Mouse (Mus musculus): ENCODE results near the gene Nav3. TPM values are rescaled to one million over a fixed set of nuclear protein-coding genes. Genes with fewer than 3 reads are reported as not detected.

Gene Nav3
- total and polyA plus RNA-seq, 3 experiments, result not detected

DNA sequence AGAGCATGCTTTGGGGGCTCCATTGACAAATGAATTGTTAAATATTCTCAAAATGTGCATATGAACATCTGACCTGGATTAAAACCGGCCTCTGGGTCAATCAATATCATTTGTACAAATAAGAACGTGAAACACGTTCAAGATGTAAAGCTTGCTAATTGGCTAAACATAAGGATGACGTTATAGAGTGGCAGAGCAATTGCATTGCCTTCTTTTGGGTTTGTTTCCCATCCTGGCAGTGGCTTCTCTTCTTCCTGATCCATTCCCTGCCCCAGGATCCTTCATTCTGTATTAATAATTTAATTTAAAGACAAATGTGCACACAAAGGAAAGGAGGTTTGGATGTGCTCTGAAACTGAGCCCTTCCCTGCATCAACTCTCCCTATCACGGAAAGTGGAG lies 2.4 kb downstream of the Nav3 start:
- DNase-seq (ENCODE audit: low read depth, low spot score), result no peak
- no peak overlapping the region for H3K9ac ChIP-seq (ENCODE audit: control insufficient read depth, low read depth, low read length, poor library complexity, severe bottlenecking)
- no peaks in the 10 kb centered on the region for H3K9me3 ChIP-seq (replicated peaks; ENCODE audit: insufficient read depth, low read length)
- no peak overlapping the region for H3K27ac ChIP-seq (ENCODE audit: control insufficient read depth, low read depth, low read length)
- TF ChIP-seq MAX (IDR thresholded peaks at IDR 0.05; ENCODE audit: low read length) (no peak), BHLHE40 (IDR thresholded peaks at IDR 0.05; ENCODE audit: borderline replicate concordance, low read depth, low read length) (no peak), MAFK (IDR thresholded peaks at IDR 0.05; ENCODE audit: borderline replicate concordance, low read depth, low read length) (no peak), HCFC1 (IDR thresholded peaks at IDR 0.05; ENCODE audit: low read depth, low read length) (no peak), ZNF384 (IDR thresholded peaks at IDR 0.05; ENCODE audit: low read depth, low read length) (no peak), ETS1 (IDR thresholded peaks at IDR 0.05; ENCODE audit: low read depth, low read length) (no peak), JUND (IDR thresholded peaks at IDR 0.05; ENCODE audit: low read depth, low read length) (no peak), ZMIZ1 (IDR thresholded peaks at IDR 0.05; ENCODE audit: low read depth, low read length) (no peak), MXI1 (IDR thresholded peaks at IDR 0.05; ENCODE audit: low read depth, low read length) (no peak), POLR2AphosphoS2 (IDR thresholded peaks at IDR 0.05; ENCODE audit: low read length) (no peak), POLR2A (IDR thresholded peaks at IDR 0.05; ENCODE audit: control insufficient read depth in 1 of 2, insufficient read depth in 1 of 2, low read depth in 1 of 2, low read length in 2 of 2, poor library complexity in 1 of 2) (no peak), ELF1 (IDR thresholded peaks at IDR 0.05; ENCODE audit: low read depth, low read length) (no peak), EP300 (IDR thresholded peaks at IDR 0.05; ENCODE audit: low read depth in 1 of 2, low read length in 2 of 2) (no peak), MYB (IDR thresholded peaks at IDR 0.05; ENCODE audit: low read depth, low read length) (no peak), GATA1 (IDR thresholded peaks at IDR 0.05; ENCODE audit: low read depth, low read length) (no peak), CTCF (IDR thresholded peaks at IDR 0.05 in 2 of 3, conservative IDR thresholded peaks at IDR 0.05 in 1 of 3; ENCODE audit: control insufficient read depth in 1 of 3, insufficient read depth in 1 of 3, low read depth in 2 of 3, low read length in 3 of 3, poor library complexity in 1 of 3, severe bottlenecking in 1 of 3) (no peak)
- H3K36me3 ChIP-seq (ENCODE audit: control insufficient read depth in 1 of 2, insufficient read depth in 2 of 2, low read length in 2 of 2), result no peaks in the 10 kb centered on the region
- no peaks in the 10 kb centered on the region for H3K4me1 ChIP-seq (ENCODE audit: control insufficient read depth in 1 of 2, insufficient read depth in 2 of 2, low read length in 2 of 2)
- no peaks in the 10 kb centered on the region for H3K79me2 ChIP-seq (ENCODE audit: control insufficient read depth, insufficient read depth, low read length, poor library complexity)
- no peak overlapping the region for H3K4me3 ChIP-seq (ENCODE audit: control insufficient read depth in 1 of 2, insufficient read depth in 1 of 2, low read depth in 2 of 2, low read length in 2 of 2)
- no peaks in the 10 kb centered on the region for H3K27me3 ChIP-seq (ENCODE audit: control insufficient read depth in 1 of 2, insufficient read depth in 2 of 2, low read length in 2 of 2)

DNA sequence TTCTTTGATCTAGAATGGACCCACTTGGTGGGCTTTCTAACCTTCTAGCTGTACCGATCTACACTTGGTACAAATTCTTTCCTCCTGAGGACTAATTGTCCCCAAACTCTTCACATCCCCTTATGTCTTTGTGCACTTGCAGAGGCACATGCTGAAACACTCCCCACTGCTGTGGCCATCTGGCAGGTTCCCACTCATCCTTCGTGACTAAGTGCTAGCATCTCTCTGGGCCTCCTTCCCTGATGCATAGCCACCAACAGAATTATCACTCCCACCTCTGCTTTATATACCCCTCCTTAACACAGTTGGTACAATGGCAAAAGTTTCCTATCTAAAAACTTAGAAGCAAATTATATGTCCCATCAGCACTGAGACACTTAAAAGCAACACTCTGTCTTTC lies 15.6 kb downstream of the Nav3 start:
- Histone ChIP-seq H3K79me2 (ENCODE audit: control insufficient read depth, insufficient read depth, low read length, poor library complexity) (no peaks in the 10 kb centered on the region), H3K4me1 (ENCODE audit: control insufficient read depth in 1 of 2, insufficient read depth in 2 of 2, low read length in 2 of 2) (no peaks in the 10 kb centered on the region), H3K36me3 (ENCODE audit: control insufficient read depth in 1 of 2, insufficient read depth in 2 of 2, low read length in 2 of 2) (no peaks in the 10 kb centered on the region), H3K9ac (ENCODE audit: control insufficient read depth, low read depth, low read length, poor library complexity, severe bottlenecking) (no peak overlapping the region), H3K9me3 (replicated peaks; ENCODE audit: insufficient read depth, low read length) (no peaks in the 10 kb centered on the region), H3K4me3 (ENCODE audit: control insufficient read depth in 1 of 2, insufficient read depth in 1 of 2, low read depth in 2 of 2, low read length in 2 of 2) (no peak overlapping the region), H3K27me3 (ENCODE audit: control insufficient read depth in 1 of 2, insufficient read depth in 2 of 2, low read length in 2 of 2) (no peaks in the 10 kb centered on the region), H3K27ac (ENCODE audit: control insufficient read depth, low read depth, low read length) (no peak overlapping the region)
- TF ChIP-seq USF1 (IDR thresholded peaks at IDR 0.05; ENCODE audit: low read depth, low read length) (no peak), TAL1 (IDR thresholded peaks at IDR 0.05; ENCODE audit: low read length) (no peak), SIN3A (IDR thresholded peaks at IDR 0.05; ENCODE audit: low read length) (no peak), KAT2A (conservative IDR thresholded peaks at IDR 0.05; ENCODE audit: low read depth, low read length) (no peak), ZC3H11A (IDR thresholded peaks at IDR 0.05; ENCODE audit: low read depth, low read length) (no peak), UBTF (IDR thresholded peaks at IDR 0.05; ENCODE audit: borderline replicate concordance, insufficient read depth, low read depth, low read length) (no peak), ZNF384 (IDR thresholded peaks at IDR 0.05; ENCODE audit: low read depth, low read length) (no peak), USF2 (IDR thresholded peaks at IDR 0.05; ENCODE audit: borderline replicate concordance in 1 of 2, insufficient read depth in 1 of 2, low read depth in 1 of 2, low read length in 2 of 2) (no peak), RCOR1 (IDR thresholded peaks at IDR 0.05; ENCODE audit: low read depth, low read length) (no peak), POLR2A (IDR thresholded peaks at IDR 0.05; ENCODE audit: control insufficient read depth in 1 of 2, insufficient read depth in 1 of 2, low read depth in 1 of 2, low read length in 2 of 2, poor library complexity in 1 of 2) (no peak), MEF2A (IDR thresholded peaks at IDR 0.05; ENCODE audit: extremely low read depth, insufficient replicate concordance, low read depth, low read length, poor library complexity, severe bottlenecking) (no peak), TBP (IDR thresholded peaks at IDR 0.05; ENCODE audit: low read depth, low read length) (no peak), POLR2AphosphoS2 (IDR thresholded peaks at IDR 0.05; ENCODE audit: low read length) (no peak), GATA1 (IDR thresholded peaks at IDR 0.05; ENCODE audit: low read depth, low read length) (no peak), E2F4 (IDR thresholded peaks at IDR 0.05; ENCODE audit: borderline replicate concordance, low read depth, low read length) (no peak), CTCF (IDR thresholded peaks at IDR 0.05 in 2 of 3, conservative IDR thresholded peaks at IDR 0.05 in 1 of 3; ENCODE audit: control insufficient read depth in 1 of 3, insufficient read depth in 1 of 3, low read depth in 2 of 3, low read length in 3 of 3, poor library complexity in 1 of 3, severe bottlenecking in 1 of 3) (no peak), TCF12 (IDR thresholded peaks at IDR 0.05; ENCODE audit: low read depth, low read length) (no peak), MYC (IDR thresholded peaks at IDR 0.05; ENCODE audit: low read depth, low read length) (no peak), JUND (IDR thresholded peaks at IDR 0.05; ENCODE audit: low read depth, low read length) (no peak)
- DNase-seq (ENCODE audit: low read depth, low spot score), result no peak

Data from MEL (cell line).